In the genomic region with DNA sequence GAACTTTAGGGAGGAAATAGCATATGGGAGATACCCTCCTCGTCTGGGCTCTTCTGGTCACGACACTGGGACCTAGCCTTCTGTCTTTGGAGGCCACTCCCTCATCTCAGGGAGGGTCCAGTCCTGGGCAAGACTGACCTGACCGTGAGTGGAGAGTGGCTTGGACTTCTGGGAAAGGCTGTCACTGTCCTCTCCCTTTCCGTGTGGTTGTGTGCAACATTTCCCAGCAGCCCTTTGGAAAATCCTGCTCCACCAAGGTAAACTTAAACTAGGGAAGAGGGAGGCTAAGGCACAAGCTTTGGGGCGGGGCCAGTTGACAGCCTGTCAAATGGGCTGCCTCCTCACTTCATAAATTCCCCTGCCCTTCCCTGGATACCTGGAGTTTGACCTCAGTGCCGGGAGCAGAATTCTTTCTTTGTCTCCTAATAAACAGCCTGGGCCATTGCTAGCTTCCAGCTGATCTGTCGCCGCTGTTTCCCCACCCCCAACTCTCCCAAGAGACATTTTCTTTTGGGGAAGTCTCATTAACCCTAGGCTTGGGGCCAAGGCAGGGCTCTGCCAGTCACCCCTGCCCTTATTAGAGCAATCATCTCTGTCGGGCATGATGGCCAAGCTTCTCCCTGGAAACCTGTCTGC, we compare ENCODE assay signal across 11 mouse cellular contexts. TPM values are rescaled to one million over a fixed set of nuclear protein-coding genes. Genes with fewer than 3 reads are reported as not detected.
A peak's percentile ranks its signal among the peaks of the same experiment; 100 is the strongest.
DNase-seq lines count a peak whose midpoint lies in the region; ATAC-seq and TF ChIP-seq lines count a peak whose summit lies in the region.
"Had no signal": no experiment of that assay in that cellular context is flagged by ENCODE, and none has a peak within 500 bp of the region (broad histone marks: within the 10 kb centered on the region; RNA-seq: fewer than 3 reads in every experiment).

No protein-coding gene starts in this region.

- no peak overlapping the region for H3K9ac ChIP-seq in forebrain, postnatal 0 days

- H3K9me3 ChIP-seq in forebrain, postnatal 0 days (ENCODE audit: low read length), result no peaks in the 10 kb centered on the region

- H3K4me1 ChIP-seq in forebrain, postnatal 0 days (ENCODE audit: insufficient read depth), result 0 out of 2 replicates have a peak, but pooled peaks cover 4% of the 10 kb centered on the region

- peak; percentile 27; the same call in 1 of the 2 replicates for ATAC-seq in forebrain, postnatal 0 days
- ATAC-seq: Patski had no signal

- H3K4me3 ChIP-seq in forebrain, postnatal 0 days (ENCODE audit: low read depth, low read length), result no peak overlapping the region
- H3K4me3 ChIP-seq: left cerebral cortex, adult 2 months had no signal

- intact Hi-C loops in left cerebral cortex, postnatal 25 days (cut with DNase I), result no loop called here

- DNase-seq in right cerebral cortex, adult 18-20 months, result peak; percentile 5
- no peak for DNase-seq in right cerebral cortex, postnatal 36 days (ENCODE audit: low spot score in 2 of 2)
- DNase-seq in forebrain, postnatal 0 days, result no peak
- DNase-seq in large intestine, adult 2 months (ENCODE audit: low read depth, low spot score), result peak; percentile 94
- no peak for DNase-seq in ovary, postnatal 10 days (ENCODE audit: low spot score)
- no peak for DNase-seq in left cerebral cortex, postnatal 25 days (ENCODE audit: low spot score in 2 of 2)
- no peak for DNase-seq in layer of hippocampus, postnatal 36 days
- DNase-seq: cerebellum, postnatal 14 days; heart, adult 18-20 months had no signal

- H3K4me2 ChIP-seq in forebrain, postnatal 0 days (ENCODE audit: low read depth), result no peak overlapping the region

- H3K27ac ChIP-seq in forebrain, postnatal 0 days (ENCODE audit: low read depth, low read length), result no peak overlapping the region
- H3K27ac ChIP-seq: left cerebral cortex, adult 2 months had no signal

- no peak for TF ChIP-seq CTCF in forebrain, postnatal 0 days (IDR thresholded peaks at IDR 0.05; ENCODE audit: low read depth)

- no peaks in the 10 kb centered on the region for H3K27me3 ChIP-seq in forebrain, postnatal 0 days (ENCODE audit: insufficient read depth, low read length)
- H3K27me3 ChIP-seq: Patski had no signal

- WGBS in forebrain, postnatal 0 days, result 22% methylated on average over 9 of the region's 9 CpGs
- WGBS in large intestine, adult 2 months, result 18% methylated on average over 9 of the region's 9 CpGs

- no peaks in the 10 kb centered on the region for H3K36me3 ChIP-seq in forebrain, postnatal 0 days (ENCODE audit: insufficient read depth)

RNA-seq across cellular contexts. Expression of a gene that starts 51.0 kb away (rescaled TPM):
- total RNA-seq in forebrain, postnatal 0 days (2014; rRNA removed), result 9.2 and 10.9 TPM in 2 replicates
- 10.2 and 11.4 TPM in 2 replicates for polyA plus RNA-seq in forebrain, postnatal 0 days (2015; fragmentation: Nextera tagmentation; extraction: Ambion mirVana)
- polyA plus RNA-seq in large intestine, adult 2 months (2012; rRNA removed), result 12.1 and 12.4 TPM in 2 replicates
- 1 to 10 TPM; 8.4 to 9.2 TPM for total RNA-seq in left cerebral cortex, postnatal 25 days (2021)
- 10 to 100 TPM; 11.8 to 12.0 TPM for total RNA-seq in layer of hippocampus, postnatal 36 days (2021)

RNA-seq across cellular contexts. Expression of a gene that starts 51.0 kb away (rescaled TPM):
- total RNA-seq in forebrain, postnatal 0 days (2014; rRNA removed), result 34.6 and 41.5 TPM in 2 replicates
- polyA plus RNA-seq in forebrain, postnatal 0 days (2015; fragmentation: Nextera tagmentation; extraction: Ambion mirVana), result 49.7 and 59.7 TPM in 2 replicates
- polyA plus RNA-seq in large intestine, adult 2 months (2012; rRNA removed), result 37.1 and 43.0 TPM in 2 replicates
- 10 to 100 TPM; 23.5 to 25.2 TPM for total RNA-seq in left cerebral cortex, postnatal 25 days (2021)
- total RNA-seq in layer of hippocampus, postnatal 36 days (2021), result 10 to 100 TPM; 28.7 to 33.9 TPM

Comparison
In these comparisons a context has a peak if more than half of its experiments do, and no peak if none do; other contexts are left out.
1. DNase-seq: peak in right cerebral cortex, adult 18-20 months (single experiment) and large intestine, adult 2 months (single experiment); none in right cerebral cortex, postnatal 36 days (0 of 2), forebrain, postnatal 0 days (single experiment), ovary, postnatal 10 days (single experiment), left cerebral cortex, postnatal 25 days (0 of 2) and layer of hippocampus, postnatal 36 days (0 of 2).